Mouse (Mus musculus) kidney, embryonic 15.5 days (tissue): ENCODE results near the gene Acin1. TPM values are rescaled to one million over a fixed set of nuclear protein-coding genes. Genes with fewer than 3 reads are reported as not detected.

ENCODE experiments used
- ATAC-seq: fragments of 200-750 bp; cut with Nextera tagmentation; replicated peaks from 2 replicates; pipeline ENCODE4 v1.8.0; 2017; ENCODE audit warnings: moderate TSS enrichment; ENCODE audit not compliant: low FRiP score
- H3K27ac ChIP-seq: fragments of 300-500 bp; sonication (generic); 2 replicates; pipeline ENCODE4 v1.5.1; 2015; ENCODE audit warnings: mild to moderate bottlenecking, inconsistent platforms
- H3K27me3 ChIP-seq: fragments of 300-500 bp; sonication (generic); 2 replicates; pipeline ENCODE4 v1.6.1; 2015; ENCODE audit warnings: inconsistent platforms
- H3K36me3 ChIP-seq: fragments of 300-500 bp; sonication (generic); 2 replicates; pipeline ENCODE4 v1.6.1; 2015; ENCODE audit warnings: inconsistent platforms
- H3K4me1 ChIP-seq: fragments of 300-500 bp; sonication (generic); 2 replicates; pipeline ENCODE4 v1.6.1; 2015; ENCODE audit warnings: inconsistent platforms
- H3K4me2 ChIP-seq: fragments of 300-500 bp; sonication (generic); 2 replicates; pipeline ENCODE4 v1.6.1; 2015; ENCODE audit warnings: moderate library complexity, mild to moderate bottlenecking, inconsistent platforms
- H3K4me3 ChIP-seq: fragments of 300-500 bp; sonication (generic); replicated peaks from 2 replicates; pipeline ENCODE4 v1.5.1; 2015; ENCODE audit warnings: mild to moderate bottlenecking, inconsistent platforms
- H3K9ac ChIP-seq: fragments of 300-500 bp; sonication (generic); 2 replicates; pipeline ENCODE4 v1.6.1; 2015; ENCODE audit warnings: mild to moderate bottlenecking, inconsistent platforms
- H3K9me3 ChIP-seq: fragments of 300-500 bp; sonication (generic); replicated peaks from 2 replicates; pipeline ENCODE4 v1.6.1; 2016; ENCODE audit warnings: inconsistent platforms
- WGBS: fragments of 180-500 bp; shearing (Covaris S2); methylation state at CpG from one replicate; pipeline ENCODE4 v1.1.7; 2015; ENCODE audit warnings: mixed read lengths; 5-methylcytosine and 5-hydroxymethylcytosine counted together
- polyA plus RNA-seq: library from polyadenylated mRNA; unstranded; fragments of >200 nt; fragmentation: Nextera tagmentation; extraction: Ambion mirVana; gene quantifications from 2 replicates; pipeline ENCODE4 v1.2.1, GENCODE M21; 2015

Gene Acin1
- polyA plus RNA-seq, 1 experiment from 2014 or later, result 145 TPM

- H3K36me3 ChIP-seq, result no peaks in the 10 kb centered on the region
- H3K9ac ChIP-seq, result peak overlapping the region; percentile 29; the same call in 1 of the 2 replicates
- peak overlapping the region; percentile 70 for H3K4me2 ChIP-seq
- peaks cover 18% of the 10 kb centered on the region for H3K4me1 ChIP-seq
- WGBS, result 4% methylated on average over 15 of the region's 15 CpGs
- ATAC-seq, result peak; percentile 46; the same call in 1 of the 2 replicates
- H3K4me3 ChIP-seq, result peak overlapping the region; percentile 39
- H3K27me3 ChIP-seq, result 0 out of 2 replicates have a peak, but pooled peaks cover 4% of the 10 kb centered on the region
- H3K27ac ChIP-seq, result peak overlapping the region; percentile 15; the same call in 1 of the 2 replicates
- H3K9me3 ChIP-seq, result no peaks in the 10 kb centered on the region
These were observed 27.9 kb upstream of the Acin1 start for GRCm38 (mm10) chr14:54714617-54715081.

- Histone ChIP-seq H3K36me3 (no peaks in the 10 kb centered on the region), H3K4me3 (peak overlapping the region; percentile 39), H3K27ac (0 out of 2 replicates have a peak overlapping the region, but pooled peaks have one; percentile 15), H3K4me2 (peak overlapping the region; percentile 70), H3K9ac (peak overlapping the region; percentile 29; the same call in 1 of the 2 replicates), H3K4me1 (peaks cover 18% of the 10 kb centered on the region), H3K9me3 (no peaks in the 10 kb centered on the region), H3K27me3 (0 out of 2 replicates have a peak, but pooled peaks cover 4% of the 10 kb centered on the region)
- ATAC-seq, result peak; percentile 37; the same call in 1 of the 2 replicates
- WGBS, result 1% methylated on average over 13 of the region's 13 CpGs
These were observed 27.4 kb upstream of the Acin1 start for GRCm38 (mm10) chr14:54714121-54714520.

DNA sequence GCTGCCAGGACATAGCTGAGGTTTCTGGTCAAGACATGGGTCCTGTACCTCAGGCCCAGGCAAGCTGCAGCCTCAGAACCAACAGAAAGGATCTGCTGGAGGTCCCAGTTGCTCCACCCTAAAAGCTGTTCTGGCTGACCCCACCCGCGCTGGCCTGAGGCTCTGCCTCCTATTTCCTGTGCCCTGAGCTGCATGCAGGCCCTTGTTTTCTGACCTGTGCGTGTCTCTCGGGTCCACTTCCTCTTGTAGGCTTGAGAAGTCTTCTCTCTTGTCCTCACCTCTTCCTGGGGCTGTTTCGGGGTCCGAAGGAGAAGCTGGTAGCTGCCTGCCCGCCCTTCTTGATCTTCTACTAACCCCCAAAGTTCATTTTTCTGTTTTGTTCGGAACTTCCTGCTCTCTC is 26.1 kb upstream of the Acin1 start:
- no peak overlapping the region for H3K4me2 ChIP-seq
- H3K9me3 ChIP-seq, result no peaks in the 10 kb centered on the region
- H3K36me3 ChIP-seq, result no peaks in the 10 kb centered on the region
- no peak overlapping the region for H3K4me3 ChIP-seq
- no peak overlapping the region for H3K9ac ChIP-seq
- WGBS, result 54% methylated on average over 8 of the region's 8 CpGs
- no peak for ATAC-seq
- no peak overlapping the region for H3K27ac ChIP-seq
- peaks cover 18% of the 10 kb centered on the region for H3K4me1 ChIP-seq
- H3K27me3 ChIP-seq, result peaks cover 7% of the 10 kb centered on the region; the same call in 1 of the 2 replicates

DNA sequence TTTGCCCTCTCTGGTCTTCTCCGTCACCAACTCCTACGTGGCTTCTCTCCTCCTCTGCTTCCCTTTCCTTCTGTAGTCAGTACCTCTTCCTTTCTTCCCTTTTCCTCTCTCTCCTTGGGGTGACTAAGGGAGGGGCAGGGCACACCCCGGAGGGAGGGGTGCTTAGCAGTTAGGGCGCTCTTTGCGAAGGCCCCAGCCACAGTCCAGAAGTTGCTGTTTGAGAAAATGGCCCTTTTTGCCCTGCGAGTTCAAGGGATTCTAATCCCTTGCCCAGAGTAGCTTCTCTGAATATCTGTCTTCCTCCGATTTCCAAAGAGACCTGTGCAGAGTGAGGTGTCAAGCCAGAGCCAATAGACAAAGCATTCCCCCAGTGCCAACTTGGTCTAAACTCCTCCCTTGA is 25.3 kb upstream of the Acin1 start, which contains the start of gene Cebpe:
Cebpe (minus strand) TSS at position 101 of the 400 bp plus-strand sequence.
- Histone ChIP-seq H3K27ac (no peak within 1 kb of the TSS), H3K36me3 (no peaks in the 10 kb centered on the region), H3K9ac (no peak within 1 kb of the TSS), H3K4me3 (no peak within 1 kb of the TSS), H3K27me3 (peaks cover 7% of the 10 kb centered on the region; the same call in 1 of the 2 replicates), H3K4me1 (peaks cover 19% of the 10 kb centered on the region), H3K9me3 (no peaks in the 10 kb centered on the region), H3K4me2 (no peak within 1 kb of the TSS)
- WGBS, result 83% methylated on average over 7 of the region's 7 CpGs
- no peak for ATAC-seq

- H3K27me3 ChIP-seq, result peaks cover 4% of the 10 kb centered on the region; the same call in 1 of the 2 replicates
- no peak for ATAC-seq
These were observed 22.3 kb upstream of the Acin1 start for GRCm38 (mm10) chr14:54709054-54709453.

DNA sequence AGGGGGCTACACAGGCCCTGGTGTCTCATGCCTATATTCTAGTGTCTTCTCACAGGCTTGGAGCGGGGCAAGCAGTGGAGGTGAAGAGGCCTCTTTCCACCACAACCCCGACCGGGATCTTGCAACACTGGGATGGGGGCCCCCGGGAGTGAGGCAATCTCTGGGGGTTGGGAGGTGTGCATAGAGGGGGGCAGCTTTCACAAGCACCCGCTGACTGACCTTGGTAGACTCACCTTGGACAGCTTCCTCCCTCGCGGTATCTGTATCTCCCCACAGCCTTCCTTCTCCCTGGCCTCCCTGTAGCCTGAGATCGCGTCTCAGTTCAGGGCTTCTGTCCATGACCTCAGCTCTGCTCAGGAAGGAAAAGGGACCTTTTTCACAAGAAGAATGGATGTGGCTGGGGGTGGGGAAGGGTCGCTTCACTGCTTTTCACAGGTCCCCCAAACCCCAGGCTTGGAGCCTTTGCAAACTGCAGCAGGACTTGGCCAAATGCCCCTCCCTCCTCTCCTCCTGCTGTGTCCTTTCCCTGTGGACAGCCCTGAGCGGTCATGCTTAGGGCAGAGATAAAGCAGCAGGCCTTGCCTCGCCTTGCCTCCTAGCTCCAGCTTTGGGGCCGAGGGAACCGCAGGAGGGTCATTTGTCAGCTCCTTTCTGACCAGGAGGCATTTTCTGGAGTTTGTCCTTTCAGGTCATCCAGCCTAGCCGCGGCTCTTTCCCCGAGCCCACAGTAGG is 20.0 kb upstream of the Acin1 start:
- Histone ChIP-seq H3K36me3 (no peaks in the 10 kb centered on the region), H3K9ac (no peak overlapping the region), H3K4me2 (no peak overlapping the region), H3K4me3 (no peak overlapping the region), H3K27ac (no peak overlapping the region), H3K9me3 (no peaks in the 10 kb centered on the region), H3K4me1 (peaks cover 10% of the 10 kb centered on the region; the same call in 1 of the 2 replicates), H3K27me3 (peaks cover 24% of the 10 kb centered on the region)
- 0 out of 2 replicates have a peak, but pooled peaks have one; percentile 42 for ATAC-seq
- 51% methylated on average over 17 of the region's 17 CpGs for WGBS

More at GRCm38 (mm10) chr14:54709054-54709453, 22.3 kb upstream of the Acin1 start:
- no peak overlapping the region for H3K4me2 ChIP-seq
- H3K27ac ChIP-seq, result no peak overlapping the region
- H3K36me3 ChIP-seq, result no peaks in the 10 kb centered on the region
- WGBS, result 84% methylated on average over 9 of the region's 9 CpGs
- no peak overlapping the region for H3K9ac ChIP-seq
- H3K4me3 ChIP-seq, result no peak overlapping the region
- H3K4me1 ChIP-seq, result peaks cover 14% of the 10 kb centered on the region
- H3K9me3 ChIP-seq, result no peaks in the 10 kb centered on the region

DNA sequence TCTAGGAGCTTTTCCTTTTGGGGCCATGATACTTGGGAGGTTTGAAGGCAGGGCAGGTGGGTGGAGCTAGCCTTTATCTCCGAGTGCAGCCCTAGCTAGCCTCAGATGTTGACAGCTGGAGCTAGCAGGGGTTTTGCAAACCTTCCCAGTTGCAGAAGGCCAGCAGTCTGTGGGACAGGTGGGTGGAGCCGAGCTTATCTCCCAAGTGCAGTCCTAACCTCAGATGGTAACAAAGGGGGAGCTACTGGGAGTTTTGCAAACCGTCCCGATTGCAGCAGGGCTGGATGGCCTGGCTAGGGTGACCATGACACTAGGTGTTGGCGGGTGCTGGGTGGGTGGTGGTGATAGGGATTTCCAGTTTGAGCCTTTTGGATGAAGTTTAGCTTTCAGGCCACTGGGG is 19.1 kb upstream of the Acin1 start:
- no peak overlapping the region for H3K27ac ChIP-seq
- no peak overlapping the region for H3K4me3 ChIP-seq
- no peak overlapping the region for H3K4me2 ChIP-seq
- H3K36me3 ChIP-seq, result no peaks in the 10 kb centered on the region
- no peak overlapping the region for H3K9ac ChIP-seq
- ATAC-seq, result no peak; the same call in 1 of the 2 replicates
- no peaks in the 10 kb centered on the region for H3K9me3 ChIP-seq
- peaks cover 28% of the 10 kb centered on the region for H3K27me3 ChIP-seq
- H3K4me1 ChIP-seq, result peaks cover 10% of the 10 kb centered on the region; the same call in 1 of the 2 replicates
- WGBS, result 61% methylated on average over 5 of the region's 5 CpGs

GRCm38 (mm10) chr14:54703207-54703606 is 16.5 kb upstream of the Acin1 start:
- ATAC-seq, result no peak
- Histone ChIP-seq H3K4me2 (peak overlapping the region; percentile 16; the same call in 1 of the 2 replicates), H3K27ac (no peak overlapping the region), H3K9me3 (no peaks in the 10 kb centered on the region), H3K27me3 (peaks cover 28% of the 10 kb centered on the region), H3K4me1 (peaks cover 10% of the 10 kb centered on the region; the same call in 1 of the 2 replicates), H3K4me3 (no peak overlapping the region), H3K9ac (no peak overlapping the region), H3K36me3 (no peaks in the 10 kb centered on the region)
- 54% methylated on average over 10 of the region's 10 CpGs for WGBS

GRCm38 (mm10) chr14:54701298-54701697 is 14.6 kb upstream of the Acin1 start:
- H3K36me3 ChIP-seq, result no peaks in the 10 kb centered on the region
- H3K4me2 ChIP-seq, result no peak overlapping the region
- H3K27ac ChIP-seq, result no peak overlapping the region
- WGBS, result 8% methylated on average over 6 of the region's 6 CpGs
- peaks cover 25% of the 10 kb centered on the region for H3K27me3 ChIP-seq
- no peak overlapping the region for H3K9ac ChIP-seq
- no peaks in the 10 kb centered on the region for H3K9me3 ChIP-seq
- 0 out of 2 replicates have a peak, but pooled peaks cover 3% of the 10 kb centered on the region for H3K4me1 ChIP-seq
- 0 out of 2 replicates have a peak, but pooled peaks have one; percentile 46 for ATAC-seq
- no peak overlapping the region for H3K4me3 ChIP-seq

- Histone ChIP-seq H3K27me3 (peaks cover 25% of the 10 kb centered on the region), H3K4me3 (no peak overlapping the region), H3K36me3 (no peaks in the 10 kb centered on the region), H3K9ac (no peak overlapping the region), H3K4me2 (no peak overlapping the region), H3K9me3 (no peaks in the 10 kb centered on the region), H3K27ac (no peak overlapping the region), H3K4me1 (0 out of 2 replicates have a peak, but pooled peaks cover 3% of the 10 kb centered on the region)
- ATAC-seq, result no peak
- WGBS, result 35% methylated on average over 3 of the region's 3 CpGs
These were observed 12.9 kb upstream of the Acin1 start for GRCm38 (mm10) chr14:54699586-54699985.

GRCm38 (mm10) chr14:54698733-54699132 is 12.0 kb upstream of the Acin1 start, which contains the start of gene Gm29776:
Gm29776 (minus strand) TSS chr14:54698833.
- Histone ChIP-seq H3K36me3 (peaks cover 5% of the 10 kb centered on the region), H3K27ac (no peak within 1 kb of the TSS), H3K4me2 (no peak within 1 kb of the TSS), H3K9ac (no peak within 1 kb of the TSS), H3K4me1 (0 out of 2 replicates have a peak, but pooled peaks cover 3% of the 10 kb centered on the region), H3K27me3 (peaks cover 23% of the 10 kb centered on the region), H3K4me3 (no peak within 1 kb of the TSS), H3K9me3 (no peaks in the 10 kb centered on the region)
- 86% methylated on average over 4 of the region's 4 CpGs for WGBS
- ATAC-seq, result no peak

DNA sequence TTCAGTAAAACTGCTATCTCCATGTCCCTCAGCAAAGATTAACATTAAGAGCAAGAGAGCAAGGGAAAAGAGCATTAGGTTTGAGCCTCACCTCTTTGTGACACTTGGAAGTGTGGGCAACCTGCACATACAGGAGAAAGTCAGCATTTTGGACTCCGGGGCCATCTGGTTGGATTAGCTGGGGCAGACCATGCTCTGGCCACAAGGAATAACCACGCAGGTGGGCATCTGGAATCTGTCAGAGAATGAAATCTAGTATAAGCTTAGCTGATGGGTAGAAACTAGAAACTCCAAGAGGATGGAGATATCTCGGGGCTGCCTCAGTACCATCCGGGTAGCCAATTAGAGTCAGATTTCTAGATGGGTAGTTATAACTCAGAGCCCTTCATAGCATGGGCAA is 10.0 kb upstream of the Acin1 start:
- Histone ChIP-seq H3K9ac (no peak overlapping the region), H3K36me3 (peaks cover 19% of the 10 kb centered on the region), H3K4me2 (no peak overlapping the region), H3K27ac (no peak overlapping the region), H3K9me3 (no peaks in the 10 kb centered on the region), H3K4me1 (no peaks in the 10 kb centered on the region), H3K27me3 (peaks cover 5% of the 10 kb centered on the region), H3K4me3 (no peak overlapping the region)
- ATAC-seq, result no peak
- WGBS, result 87% methylated on average over 4 of the region's 4 CpGs
